Comparison of ENCODE assay signal across 15 mouse cellular contexts in genomic region chr9:14003163-14003562, GRCm38 (mm10).
"Had no signal": no experiment of that assay in that cellular context is flagged by ENCODE, and none has a peak within 500 bp of the region (broad histone marks: within the 10 kb centered on the region; RNA-seq: fewer than 3 reads in every experiment).

No protein-coding gene starts in this region.

- H3K27me3 ChIP-seq: kidney, embryonic 15.5 days; liver, embryonic 13.5 days; lung, embryonic 15.5 days; midbrain, embryonic 13.5 days; stomach, embryonic 15.5 days had no signal

- ATAC-seq: intestine, embryonic 16.5 days; liver, postnatal 0 days; midbrain, embryonic 13.5 days had no signal

- H3K9me3 ChIP-seq: kidney, embryonic 15.5 days; liver, embryonic 13.5 days; lung, embryonic 15.5 days; midbrain, embryonic 13.5 days; stomach, embryonic 15.5 days had no signal

- H3K36me3 ChIP-seq: kidney, embryonic 15.5 days; liver, embryonic 13.5 days; lung, embryonic 15.5 days; midbrain, embryonic 13.5 days; stomach, embryonic 15.5 days had no signal

- H3K4me3 ChIP-seq: kidney, embryonic 15.5 days; liver, embryonic 13.5 days; lung, embryonic 15.5 days; midbrain, embryonic 13.5 days; stomach, embryonic 15.5 days had no signal

- H3K9ac ChIP-seq: kidney, embryonic 15.5 days; liver, embryonic 13.5 days; liver, postnatal 0 days; lung, embryonic 15.5 days; midbrain, embryonic 13.5 days; stomach, embryonic 15.5 days had no signal

- H3K4me1 ChIP-seq: kidney, embryonic 15.5 days; liver, embryonic 13.5 days; lung, embryonic 15.5 days; stomach, embryonic 15.5 days had no signal

- H3K4me2 ChIP-seq: kidney, embryonic 15.5 days; liver, embryonic 13.5 days; lung, embryonic 15.5 days; midbrain, embryonic 13.5 days; stomach, embryonic 15.5 days had no signal

- DNase-seq: kidney, adult 2 months; kidney, postnatal 36 days; layer of hippocampus, adult 9-11 months; liver; liver, embryonic 13.5 days; liver, postnatal 0 days; lung, postnatal 14 days; right cerebral cortex, postnatal 14 days; thymus, postnatal 4 days had no signal

- H3K27ac ChIP-seq: kidney, embryonic 15.5 days; liver, embryonic 13.5 days; lung, embryonic 15.5 days; macrophage; midbrain, embryonic 13.5 days; stomach, embryonic 15.5 days had no signal
